Mouse (Mus musculus) mouse trophoblast stem cell (cell line): ENCODE measurements around the gene Gper1.

Experiments used
- in situ Hi-C, 2 experiments: fragments of 300-500 bp; cut with MseI, MboI; formaldehyde crosslinking; loops; 2 replicates in 1 of 2; 3 replicates in 1 of 2; pipeline ENCODE4 v1.15.1; 2025

The Gper1 gene

GRCm38 (mm10) chr5:139423026-139423865 lies at the start of gene Gper1:
Gper1 (plus strand) TSS chr5:139423151.
- in situ Hi-C loops: no loop called here

DNA sequence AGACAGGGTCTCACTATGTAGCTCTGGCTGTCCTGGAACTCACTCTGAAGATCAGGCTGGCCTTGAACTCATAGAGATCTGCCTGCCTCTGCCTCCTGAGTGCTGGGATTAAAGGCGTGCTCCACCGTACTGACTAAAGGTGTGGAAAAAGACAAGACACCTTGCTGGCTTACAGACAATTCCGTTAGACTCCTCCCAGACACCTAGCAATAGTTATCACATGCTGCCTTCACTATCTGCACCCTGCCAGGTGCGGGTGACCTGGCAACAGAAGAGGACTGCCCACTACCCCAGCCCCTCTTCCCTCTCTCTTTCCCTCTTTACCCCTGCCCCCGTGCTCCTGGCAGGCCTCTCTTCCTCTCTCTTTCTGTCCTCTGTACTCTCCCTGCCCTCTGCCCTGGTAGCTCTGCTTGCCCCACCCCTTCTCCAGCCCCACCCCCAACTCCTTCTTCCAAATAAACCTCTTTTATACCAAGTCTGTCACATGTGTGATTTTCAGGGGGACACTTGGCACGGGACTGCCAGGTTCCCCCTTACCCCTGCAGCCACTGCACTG lies 49.0 kb upstream of the Gper1 start:
- in situ Hi-C loops: no loop called here

DNA sequence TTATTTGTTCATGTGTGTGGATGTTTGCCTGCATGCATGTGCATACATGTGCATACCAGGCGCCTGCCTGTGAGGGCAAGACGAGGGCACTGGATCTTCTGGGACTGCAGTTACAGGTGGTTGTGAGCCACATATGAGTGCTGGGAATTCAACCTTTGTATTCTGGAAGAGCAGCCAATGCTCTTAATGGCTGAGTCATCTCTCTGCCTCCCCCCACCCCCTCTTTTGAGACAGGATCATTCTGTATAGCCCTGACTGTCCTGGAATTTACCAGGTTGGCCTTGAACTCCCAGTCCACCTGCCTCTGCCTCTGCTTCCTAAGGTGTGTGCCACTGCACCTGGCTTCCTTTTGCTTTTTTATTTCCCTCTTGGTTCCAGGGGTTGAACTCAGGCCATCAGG lies 48.1 kb upstream of the Gper1 start:
- in situ Hi-C loops: no loop called here

DNA sequence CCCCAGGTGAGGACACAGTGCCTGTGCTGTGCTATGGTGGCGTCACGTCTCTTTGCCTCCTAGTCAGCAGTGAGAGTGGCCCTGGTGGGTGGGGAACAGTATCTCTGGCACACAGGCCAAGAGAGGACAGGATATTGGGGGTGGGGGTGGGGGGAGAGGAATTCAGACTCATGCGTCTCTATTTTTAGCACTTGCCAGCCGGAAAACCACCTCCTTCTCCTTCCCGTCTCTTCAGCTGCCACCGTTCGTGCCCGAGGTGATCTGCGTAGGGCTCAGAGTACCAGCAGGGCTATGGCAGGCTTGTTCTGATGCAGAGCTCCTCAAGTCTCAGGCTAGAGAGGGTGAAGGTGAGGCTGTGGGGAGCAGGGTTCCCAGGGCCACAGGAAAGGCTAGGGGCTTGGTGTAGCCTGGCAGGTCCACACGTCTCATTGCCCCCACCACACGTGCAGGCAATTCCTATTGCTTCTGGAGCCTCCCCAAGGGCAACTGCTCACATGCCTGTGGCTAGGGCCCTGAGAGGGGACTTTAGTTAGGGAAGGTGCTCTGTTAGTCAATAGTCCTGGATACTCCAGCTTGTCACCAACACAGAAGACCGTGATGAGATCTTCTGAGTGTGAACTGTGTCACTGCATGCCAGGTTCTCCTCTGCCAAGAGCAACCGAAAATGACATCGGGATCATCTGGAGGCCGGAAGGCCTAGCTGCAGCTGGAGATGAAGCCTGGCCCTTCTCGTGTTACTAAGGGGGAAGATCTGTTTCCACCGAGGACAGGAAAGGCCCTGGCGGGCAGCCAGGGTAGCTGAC lies 45.3 kb upstream of the Gper1 start, which contains the start of gene Gpr146:
TSS of gene Gpr146 (plus strand) at position 230 of the 803 bp plus-strand sequence.
- in situ Hi-C loops: no loop called here

GRCm38 (mm10) chr5:139378271-139378556 lies 44.7 kb upstream of the Gper1 start:
- in situ Hi-C loops: no loop called here

DNA sequence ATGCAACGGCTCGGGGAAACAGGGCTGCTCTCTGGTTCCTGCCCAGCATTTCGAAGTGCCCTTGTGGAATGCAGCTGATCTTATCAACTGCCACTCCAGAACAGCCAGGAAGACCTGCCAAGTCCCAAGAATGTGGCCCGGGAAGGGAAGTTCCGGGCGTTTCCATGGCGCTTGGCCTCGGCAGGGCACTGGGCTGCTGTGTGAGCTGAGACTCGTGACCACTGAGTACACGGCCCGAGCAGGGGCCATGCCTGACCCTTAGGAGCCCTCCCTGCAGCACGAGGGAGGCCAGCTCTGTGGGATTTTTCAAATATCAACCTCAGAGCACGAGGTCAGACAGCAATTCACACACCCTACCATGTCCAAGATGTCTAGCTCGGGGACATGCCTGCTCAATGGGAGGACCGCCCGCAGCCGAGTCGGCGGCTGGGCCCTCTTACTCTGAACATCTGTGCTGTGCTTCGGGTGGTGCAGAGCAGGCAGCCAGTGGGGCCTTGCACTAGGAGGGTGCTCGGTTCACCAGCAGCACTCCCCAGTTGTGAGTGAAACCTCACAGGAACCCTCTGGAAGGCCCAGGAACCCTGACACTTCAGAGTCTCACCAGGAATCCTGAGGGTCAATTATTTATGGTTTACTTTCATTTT lies 43.8 kb upstream of the Gper1 start:
- in situ Hi-C loops: no loop called here

DNA sequence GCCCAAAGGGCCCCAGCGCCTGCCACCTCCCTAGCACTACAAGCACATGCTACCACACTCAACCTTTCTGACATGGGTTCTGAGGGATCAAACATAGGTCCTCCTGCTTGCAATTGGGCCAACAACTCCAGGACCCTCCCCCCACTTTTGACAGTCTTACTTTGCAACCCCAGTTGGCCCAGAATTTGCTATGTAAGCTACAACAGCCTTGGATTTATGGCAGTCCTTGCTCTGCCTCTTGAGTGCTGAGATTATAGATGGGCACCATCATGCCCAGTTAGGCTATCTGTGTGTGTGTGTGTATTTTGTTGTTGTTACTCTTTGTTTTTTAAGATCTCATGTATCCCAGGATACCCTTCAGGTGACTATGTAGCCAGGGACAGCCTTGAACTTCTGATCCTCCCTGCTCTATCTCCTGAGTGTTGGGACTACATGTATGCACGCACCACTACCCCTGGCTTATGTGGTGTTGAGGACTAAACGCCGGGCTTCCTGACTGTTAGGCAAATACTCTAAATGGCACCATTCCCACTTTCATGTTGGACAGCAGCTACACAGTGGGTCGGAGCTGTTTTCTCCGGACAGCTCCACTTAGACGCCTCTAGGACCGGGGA lies 43.1 kb upstream of the Gper1 start:
- in situ Hi-C loops: no loop called here

DNA sequence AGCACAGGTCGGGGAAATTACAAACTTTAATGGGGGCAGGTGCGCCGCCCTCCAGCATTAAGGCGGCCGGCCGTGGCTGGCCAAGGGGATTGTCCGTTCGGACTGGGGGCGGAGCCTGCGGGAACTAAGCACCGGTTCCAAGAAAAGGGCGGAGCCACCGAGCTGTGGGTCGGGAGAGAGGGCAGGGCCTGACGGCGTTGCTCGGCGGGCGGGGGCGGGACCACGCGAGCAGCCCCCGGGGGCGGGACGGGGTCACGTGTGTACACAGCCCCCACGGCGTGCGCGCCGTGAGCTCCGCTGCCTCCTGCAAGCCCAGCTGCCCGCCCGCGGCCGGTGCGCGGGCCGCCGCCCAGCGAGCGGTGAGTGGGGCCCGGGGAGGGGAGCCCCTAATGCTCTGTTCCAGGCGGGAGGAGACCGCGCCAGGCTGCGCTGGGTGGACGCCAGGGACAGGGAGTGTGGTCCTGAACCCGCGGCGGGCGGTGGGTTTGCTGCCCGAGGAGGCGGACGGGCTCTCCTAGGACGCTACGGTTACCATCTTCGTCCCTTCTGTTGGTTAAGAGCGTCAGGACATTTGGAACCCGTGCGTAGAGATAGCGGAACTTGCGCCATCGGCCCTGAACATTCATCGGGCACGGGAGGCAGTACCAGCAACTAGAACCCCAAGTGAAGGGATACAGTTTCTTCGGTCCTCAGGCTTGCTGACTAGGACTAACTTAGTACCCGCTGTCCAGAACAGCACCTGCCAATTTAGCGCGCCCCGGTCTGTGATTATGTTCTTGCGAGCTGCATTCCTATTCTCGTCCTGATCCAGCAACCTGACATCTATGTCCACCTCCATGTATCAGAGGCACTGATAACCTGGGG lies 42.3 kb upstream of the Gper1 start:
- in situ Hi-C loops: no loop called here

DNA sequence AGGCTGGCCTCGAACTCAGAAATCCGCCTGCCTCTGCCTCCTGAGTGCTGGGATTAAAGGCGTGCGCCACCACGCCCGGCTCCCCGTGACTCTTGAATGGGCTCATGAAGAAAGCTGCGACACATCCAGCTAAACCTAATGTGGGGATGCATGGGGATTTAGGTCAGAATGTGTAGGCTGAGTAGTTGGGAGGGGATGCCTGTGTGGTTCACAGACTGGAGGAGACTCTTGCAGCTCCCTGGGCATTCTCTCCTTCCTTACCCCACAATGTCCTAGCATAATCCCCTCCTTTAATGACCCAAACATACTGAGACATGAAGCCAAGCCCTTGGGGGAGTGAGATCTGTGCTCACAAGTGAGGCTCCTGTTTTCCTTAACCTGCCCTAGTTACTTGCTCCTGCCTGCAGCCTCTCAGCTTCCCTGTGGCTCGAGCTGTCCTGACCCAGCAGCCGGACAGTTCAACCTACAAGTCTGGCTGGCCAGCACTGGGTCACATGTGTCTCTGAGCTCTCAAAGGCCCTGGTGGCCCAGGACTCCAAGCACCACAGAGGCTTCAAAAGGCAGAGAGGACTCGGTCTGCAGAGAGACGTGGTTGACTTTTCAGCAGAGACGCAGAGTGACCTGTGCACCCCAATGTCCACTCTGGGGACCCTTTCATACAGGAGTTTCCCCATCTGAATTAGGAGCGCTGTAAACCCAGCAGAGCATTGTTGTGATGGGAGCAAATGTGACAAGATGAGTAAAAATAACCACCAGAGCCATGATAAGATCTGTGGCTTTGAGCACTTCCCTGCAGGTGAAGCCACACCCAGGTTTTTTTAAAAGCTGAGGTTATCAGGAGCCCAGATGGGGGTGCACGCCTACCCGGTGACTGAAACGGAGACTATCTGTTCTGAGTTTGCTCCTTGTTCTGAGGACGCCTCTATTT lies 41.1 kb upstream of the Gper1 start:
- in situ Hi-C loops: no loop called here

GRCm38 (mm10) chr5:139382760-139383159 lies 40.2 kb upstream of the Gper1 start:
- in situ Hi-C loops: no loop called here

DNA sequence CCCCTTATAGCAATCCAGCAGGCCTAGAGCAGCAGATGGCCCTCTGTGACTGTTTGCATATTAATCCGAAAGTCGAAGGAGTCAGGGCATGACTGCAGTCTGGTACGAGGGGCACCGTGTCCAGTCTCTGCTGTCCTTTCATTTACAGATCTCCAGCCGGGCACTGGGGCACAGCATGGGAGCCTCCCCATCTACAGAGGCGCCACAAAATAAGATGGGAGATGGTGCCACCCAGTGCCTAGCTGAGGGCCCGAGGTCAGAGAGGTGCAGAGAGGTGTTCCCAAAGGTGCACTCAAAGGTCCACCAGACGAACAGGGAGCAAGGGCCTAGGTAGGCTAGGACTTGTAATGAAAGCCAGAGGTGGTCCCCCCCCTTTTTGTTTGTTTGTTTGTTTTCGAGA lies 39.7 kb upstream of the Gper1 start:
- in situ Hi-C loops: no loop called here

GRCm38 (mm10) chr5:139384531-139384930 lies 38.4 kb upstream of the Gper1 start:
- in situ Hi-C loops: no loop called here

- in situ Hi-C loops: no loop called here
Measured at GRCm38 (mm10) chr5:139386047-139386446, 36.9 kb upstream of the Gper1 start.

DNA sequence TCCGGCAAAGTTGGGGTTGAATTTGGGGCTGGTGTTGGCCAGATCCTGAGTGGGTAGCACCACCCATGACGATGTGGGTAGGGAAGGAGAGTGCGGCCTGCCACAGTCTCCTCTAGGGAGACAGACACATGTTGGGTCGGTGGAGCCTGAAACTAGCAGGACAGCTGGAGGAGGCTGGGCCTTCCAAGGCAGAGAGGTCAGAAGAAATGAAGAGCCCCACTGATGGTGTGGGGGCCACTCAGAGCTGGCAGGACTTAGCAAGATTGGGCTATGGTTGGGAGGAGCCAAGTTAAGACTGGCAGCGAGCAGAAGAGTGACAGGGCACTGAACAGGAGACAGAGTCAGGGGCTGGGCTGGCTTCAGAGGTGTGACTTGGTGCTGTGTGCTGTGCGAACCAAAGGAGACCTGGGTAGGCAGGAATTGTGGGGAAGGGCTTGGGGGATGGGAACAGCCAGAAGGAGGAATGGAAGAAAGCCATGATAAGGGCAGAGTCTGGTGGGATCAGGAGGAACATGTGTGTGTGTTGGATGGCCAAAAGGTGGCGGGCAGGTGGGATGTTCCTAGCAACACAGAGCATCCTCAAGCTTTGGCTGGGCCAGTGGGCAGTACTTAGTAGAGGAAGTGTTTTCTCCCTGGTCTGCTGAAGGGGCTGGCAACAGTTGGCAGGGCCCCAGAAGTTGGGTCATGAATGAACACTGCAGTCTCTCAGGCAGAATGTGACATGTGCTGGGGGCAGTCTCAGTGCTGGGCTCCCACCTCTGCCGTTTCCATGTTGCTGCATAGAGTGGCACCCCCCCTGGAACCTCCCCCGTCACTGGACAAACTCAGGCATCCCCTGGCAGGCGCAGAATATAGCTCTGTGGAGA lies 35.4 kb upstream of the Gper1 start:
- in situ Hi-C loops: no loop called here

DNA sequence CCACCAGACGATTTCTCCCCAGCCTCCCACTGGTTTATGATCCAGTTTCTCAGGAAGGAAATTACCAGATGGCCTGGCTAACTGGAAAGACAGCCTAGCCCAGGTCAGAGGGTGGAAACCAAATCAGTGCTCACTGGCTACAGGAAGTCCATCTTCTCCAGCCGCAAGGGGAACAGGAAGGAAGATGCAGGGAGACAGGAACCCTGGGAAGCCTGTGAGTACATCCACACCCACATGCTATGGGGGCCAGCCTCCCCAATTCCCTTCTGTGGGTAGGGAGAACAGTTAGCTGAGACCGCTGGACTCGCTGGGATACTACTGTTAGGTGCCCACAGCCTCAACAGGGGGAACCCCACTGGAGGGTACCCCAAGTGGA lies 34.8 kb upstream of the Gper1 start:
- in situ Hi-C loops: no loop called here

DNA sequence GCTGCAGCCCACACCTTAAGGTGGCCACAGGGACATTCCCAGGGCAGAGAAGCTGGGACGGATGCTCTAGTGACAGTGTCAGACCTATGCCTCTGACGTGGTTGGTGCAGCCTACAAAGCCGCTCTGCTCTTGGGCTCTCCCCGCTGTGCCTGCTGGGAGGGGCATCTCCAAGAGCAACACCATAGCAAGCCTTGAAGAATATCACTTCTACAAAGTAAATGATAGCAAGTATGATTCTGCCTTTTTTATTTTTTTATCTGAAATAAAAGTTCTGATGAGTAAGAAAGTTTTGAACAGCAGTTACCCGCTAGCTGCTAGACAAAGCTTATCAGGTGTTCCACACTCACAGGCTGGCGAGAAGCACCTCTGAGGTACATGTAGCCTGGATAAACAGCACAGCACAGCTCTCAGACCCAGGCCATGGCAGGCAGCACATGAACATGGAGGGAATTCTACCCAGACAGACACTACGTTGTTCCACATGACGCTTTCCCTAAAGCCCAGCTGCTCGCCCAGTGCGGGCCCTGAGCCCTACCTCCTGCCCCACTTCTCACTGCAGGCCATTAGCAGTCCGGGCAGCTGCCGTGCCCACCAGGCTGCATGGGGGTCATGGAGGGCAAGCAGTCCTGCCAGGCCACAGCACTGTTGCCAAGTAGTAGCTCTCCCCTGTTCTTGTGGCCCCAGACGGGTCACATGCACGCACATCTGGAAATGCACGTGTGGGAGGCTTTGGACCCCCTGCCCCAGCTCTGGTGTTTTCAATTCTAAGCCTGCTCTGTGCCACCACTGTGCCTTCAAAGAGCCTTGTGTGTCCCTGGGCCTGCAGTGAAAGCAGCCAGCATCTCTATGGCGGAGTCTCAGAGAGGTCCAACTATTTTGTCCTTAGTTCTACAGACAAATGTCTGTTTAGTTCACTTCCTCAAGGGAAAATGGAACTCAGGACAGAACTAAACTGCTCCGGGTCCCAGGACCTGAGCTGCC lies 34.0 kb upstream of the Gper1 start:
- in situ Hi-C loops: no loop called here

DNA sequence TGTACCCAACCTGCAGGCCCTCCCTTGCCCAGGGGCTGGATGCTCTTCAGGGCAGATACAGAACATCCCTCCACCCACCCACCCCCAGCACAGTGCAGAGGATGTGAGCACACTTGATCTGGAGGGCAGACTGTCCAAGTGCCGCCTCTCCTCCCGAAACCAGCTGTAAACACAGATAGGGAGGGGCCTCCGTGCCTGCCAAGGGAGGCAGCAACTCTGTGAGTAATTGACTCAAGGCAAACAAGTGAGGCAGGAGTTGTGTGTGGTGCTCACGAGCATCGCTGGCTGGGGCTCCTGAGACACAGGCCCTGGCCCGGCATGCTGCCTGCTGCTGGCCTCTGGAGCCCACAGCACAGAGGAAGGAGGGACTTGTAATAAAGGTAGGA lies 33.3 kb upstream of the Gper1 start:
- in situ Hi-C loops: no loop called here
